Mouse (Mus musculus) heart, embryonic 10.5 days (tissue): ENCODE results near the gene Fjx1. TPM values are rescaled to one million over a fixed set of nuclear protein-coding genes. Genes with fewer than 3 reads are reported as not detected.

Source experiments
- DNase-seq: peaks from one replicate; pipeline ENCODE4 v3.0.0-alpha.2; 2017; ENCODE audit warnings: low spot score
- H3K27ac ChIP-seq: fragments of 300-500 bp; sonication (generic); 2 replicates; pipeline ENCODE4 v1.5.1; 2016; ENCODE audit warnings: mild to moderate bottlenecking
- H3K27me3 ChIP-seq: fragments of 300-500 bp; sonication (generic); 2 replicates; pipeline ENCODE4 v1.6.1; 2016; ENCODE audit warnings: mild to moderate bottlenecking; ENCODE audit not compliant: poor library complexity, insufficient read depth, severe bottlenecking
- H3K36me3 ChIP-seq: fragments of 300-500 bp; sonication (generic); 2 replicates; pipeline ENCODE4 v1.6.1; 2016; ENCODE audit warnings: mild to moderate bottlenecking, moderate library complexity
- H3K4me1 ChIP-seq: fragments of 300-500 bp; sonication (generic); 2 replicates; pipeline ENCODE4 v1.6.1; 2016; ENCODE audit warnings: mild to moderate bottlenecking
- H3K4me3 ChIP-seq: fragments of 300-500 bp; sonication (generic); 2 replicates; pipeline ENCODE4 v1.5.1; 2016; ENCODE audit warnings: mild to moderate bottlenecking, moderate library complexity
- H3K9me3 ChIP-seq: fragments of 300-500 bp; sonication (generic); 2 replicates; pipeline ENCODE4 v1.6.1; 2016; ENCODE audit warnings: mild to moderate bottlenecking, moderate library complexity
- WGBS: fragments of 180-500 bp; shearing (Covaris S2); methylation state at CpG from one replicate; pipeline ENCODE4 v1.1.7; 2016; 5-methylcytosine and 5-hydroxymethylcytosine counted together
- polyA plus RNA-seq: library from polyadenylated mRNA; unstranded; fragments of >200 nt; fragmentation: Nextera tagmentation; extraction: Ambion mirVana; gene quantifications from 2 replicates; pipeline ENCODE4 v1.2.1, GENCODE M21; 2016

Gene Fjx1
- polyA plus RNA-seq = 2.6 and 6.9 TPM in 2 replicates

GRCm38 (mm10) chr2:102451671-102452549, at the start of gene Fjx1:
Gene Fjx1 (minus strand): TSS chr2:102452499.
- peak within 1 kb of the TSS; percentile 90 for H3K27ac ChIP-seq
- H3K4me1 ChIP-seq = peaks cover 28% of the 10 kb centered on the region
- 1% methylated on average over 45 of the region's 49 CpGs for WGBS
- H3K9me3 ChIP-seq = no peaks in the 10 kb centered on the region
- peak within 1 kb of the TSS; percentile 82 for H3K4me3 ChIP-seq
- DNase-seq = peak; percentile 82
- H3K27me3 ChIP-seq = peaks cover 22% of the 10 kb centered on the region
- no peaks in the 10 kb centered on the region for H3K36me3 ChIP-seq

DNA sequence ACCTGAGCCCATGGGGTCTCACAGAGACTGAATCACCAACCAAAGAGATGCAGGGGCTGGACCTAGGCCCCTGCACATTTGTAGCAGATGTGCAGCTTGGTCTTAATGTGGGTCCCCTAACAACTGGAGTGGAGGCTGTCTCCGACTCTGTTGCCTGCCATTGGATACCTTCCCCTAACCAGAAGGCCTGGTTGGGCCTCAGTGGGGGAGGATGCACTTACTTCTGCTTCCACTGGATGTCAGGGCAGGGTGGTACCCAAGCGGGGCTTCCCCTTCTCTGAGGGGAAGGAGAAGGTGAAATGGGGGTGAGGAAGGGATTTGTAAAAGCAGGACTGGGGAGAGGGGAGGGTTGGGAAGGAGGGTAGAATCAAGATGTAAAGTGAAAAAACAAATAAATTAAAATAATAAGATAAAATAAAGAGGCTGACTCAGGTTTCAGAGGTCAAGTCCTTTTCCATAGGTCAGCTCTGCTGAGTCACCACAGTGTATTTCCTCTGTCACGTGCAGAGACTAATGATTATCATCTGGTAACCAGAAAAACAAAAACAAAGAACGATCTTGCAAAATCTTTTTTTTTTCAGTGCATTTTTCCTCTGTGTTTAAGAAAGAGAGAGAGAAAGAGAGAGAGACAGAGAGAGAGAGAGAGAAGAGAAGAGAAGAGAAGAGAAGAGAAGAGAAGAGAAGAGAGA, 47.8 kb upstream of the Fjx1 start:
- no peaks in the 10 kb centered on the region for H3K27me3 ChIP-seq
- DNase-seq = no peak

GRCm38 (mm10) chr2:102480738-102481137, 28.4 kb upstream of the Fjx1 start:
- H3K4me1 ChIP-seq = no peaks in the 10 kb centered on the region
- H3K27ac ChIP-seq = no peak overlapping the region
- 70% methylated on average over 3 of the region's 3 CpGs for WGBS
- no peaks in the 10 kb centered on the region for H3K9me3 ChIP-seq
- no peaks in the 10 kb centered on the region for H3K36me3 ChIP-seq
- no peak overlapping the region for H3K4me3 ChIP-seq
- DNase-seq = no peak
- peaks cover 12% of the 10 kb centered on the region for H3K27me3 ChIP-seq

More for the DNA sequence above, 47.8 kb upstream of the Fjx1 start:
- H3K36me3 ChIP-seq = no peaks in the 10 kb centered on the region
- no peaks in the 10 kb centered on the region for H3K9me3 ChIP-seq
- H3K27ac ChIP-seq = no peak overlapping the region
- H3K4me3 ChIP-seq = no peak overlapping the region
- WGBS = 48% methylated on average over 4 of the region's 4 CpGs
- no peaks in the 10 kb centered on the region for H3K4me1 ChIP-seq

DNA sequence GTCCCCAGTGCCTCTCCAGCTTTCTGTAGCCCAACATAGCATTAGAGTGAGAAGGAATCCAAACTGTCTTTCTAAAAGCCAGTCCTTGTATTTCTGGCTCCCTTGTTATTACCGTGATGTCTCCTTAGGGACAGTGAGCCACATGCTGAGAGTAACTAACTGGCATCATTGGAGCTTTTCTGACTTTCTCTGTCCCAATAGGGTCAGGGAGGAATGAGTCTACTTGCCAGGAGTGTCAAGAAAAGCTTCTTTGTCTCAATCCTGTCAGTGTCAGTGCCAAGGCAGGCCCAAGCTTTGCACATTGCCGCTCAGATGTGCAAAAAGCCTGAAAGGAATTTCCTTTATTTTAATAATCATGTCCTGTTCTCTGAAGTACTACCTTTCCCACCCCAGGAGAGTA, 23.8 kb upstream of the Fjx1 start:
- Histone ChIP-seq H3K9me3 (no peaks in the 10 kb centered on the region), H3K4me1 (peaks cover 5% of the 10 kb centered on the region; the same call in 1 of the 2 replicates), H3K36me3 (no peaks in the 10 kb centered on the region), H3K27ac (no peak overlapping the region), H3K4me3 (no peak overlapping the region), H3K27me3 (peaks cover 23% of the 10 kb centered on the region)
- WGBS = 74% methylated on average over 2 of the region's 2 CpGs
- DNase-seq = no peak

DNA sequence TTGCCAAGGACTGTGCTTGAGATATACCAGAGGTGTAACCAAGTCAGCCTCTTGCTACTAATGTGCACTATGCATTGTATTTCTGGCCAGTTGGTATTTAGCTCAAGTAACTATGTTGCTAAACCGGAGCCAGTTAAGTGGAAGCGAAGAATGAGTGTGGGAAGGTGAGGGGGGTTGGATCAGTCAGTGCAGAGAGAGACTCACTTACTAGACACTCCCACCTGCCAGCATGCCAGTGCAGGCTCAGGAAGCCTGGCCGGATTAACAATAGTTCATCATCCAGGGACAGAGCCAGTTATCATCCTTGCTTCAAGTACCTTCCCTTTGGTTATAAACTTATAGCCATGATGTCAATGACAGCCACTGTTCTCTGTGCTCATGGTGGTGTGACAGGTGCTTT, 16.3 kb upstream of the Fjx1 start:
- Histone ChIP-seq H3K27ac (no peak overlapping the region), H3K9me3 (no peaks in the 10 kb centered on the region), H3K4me1 (peaks cover 5% of the 10 kb centered on the region; the same call in 1 of the 2 replicates), H3K27me3 (peaks cover 27% of the 10 kb centered on the region), H3K4me3 (no peak overlapping the region), H3K36me3 (no peaks in the 10 kb centered on the region)
- no peak for DNase-seq
- 60% methylated on average over 3 of the region's 3 CpGs for WGBS

DNA sequence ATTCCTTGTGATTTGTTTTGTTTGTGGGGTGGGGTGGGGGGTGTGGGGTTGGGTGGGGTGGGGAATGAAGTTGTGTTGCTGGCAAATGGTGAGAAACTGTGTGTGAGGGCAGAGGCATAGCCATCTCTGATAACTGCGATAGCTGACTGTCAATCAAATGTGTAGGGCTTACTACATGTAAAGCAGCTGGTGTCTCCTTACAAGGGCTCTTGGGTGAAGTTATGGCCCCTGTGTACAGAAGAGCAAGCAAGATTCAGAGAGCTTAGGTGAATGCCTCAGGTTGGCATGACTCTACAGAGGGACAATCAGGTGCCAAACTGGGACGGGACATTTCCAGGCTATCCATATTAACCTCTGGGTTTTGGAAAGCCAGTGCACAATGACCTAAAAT, 12.0 kb upstream of the Fjx1 start:
- Histone ChIP-seq H3K27ac (no peak overlapping the region), H3K4me3 (no peak overlapping the region), H3K27me3 (peaks cover 35% of the 10 kb centered on the region), H3K36me3 (no peaks in the 10 kb centered on the region), H3K4me1 (no peaks in the 10 kb centered on the region), H3K9me3 (no peaks in the 10 kb centered on the region)
- no peak for DNase-seq
- WGBS = 87% methylated on average over 2 of the region's 2 CpGs

- Histone ChIP-seq H3K4me1 (no peaks in the 10 kb centered on the region), H3K27me3 (peaks cover 35% of the 10 kb centered on the region; the same call in 1 of the 2 replicates), H3K27ac (no peak overlapping the region), H3K4me3 (no peak overlapping the region), H3K36me3 (no peaks in the 10 kb centered on the region), H3K9me3 (no peaks in the 10 kb centered on the region)
- no peak for DNase-seq
- WGBS = 77% methylated on average over 12 of the region's 12 CpGs
Observed at GRCm38 (mm10) chr2:102463587-102464341, 11.5 kb upstream of the Fjx1 start.

- Histone ChIP-seq H3K9me3 (no peaks in the 10 kb centered on the region), H3K4me3 (no peak overlapping the region), H3K4me1 (no peaks in the 10 kb centered on the region), H3K36me3 (no peaks in the 10 kb centered on the region), H3K27ac (no peak overlapping the region), H3K27me3 (peaks cover 42% of the 10 kb centered on the region)
- 70% methylated on average over 1 of the region's 1 CpGs for WGBS
- no peak for DNase-seq
Observed at GRCm38 (mm10) chr2:102461491-102461890, 9.2 kb upstream of the Fjx1 start.

DNA sequence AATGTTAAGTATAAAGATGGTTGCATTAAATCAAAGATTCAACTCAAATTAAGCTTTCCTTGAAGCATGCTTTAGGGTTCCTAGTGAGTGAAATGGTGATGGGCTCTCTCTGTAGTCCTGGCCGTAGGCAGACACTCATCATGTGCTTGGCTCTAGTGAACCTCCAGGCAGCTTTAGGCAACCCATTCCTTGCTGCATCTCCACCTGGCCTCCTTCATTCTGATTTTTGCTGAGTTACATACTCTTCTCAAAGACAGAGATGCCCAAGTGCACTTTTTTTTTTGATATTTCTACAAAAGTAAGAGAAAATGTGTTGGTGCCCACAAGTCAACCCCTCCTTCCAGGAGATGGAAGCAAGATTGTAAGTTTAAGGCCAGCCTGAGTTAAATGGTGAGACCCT, 2.8 kb upstream of the Fjx1 start:
- no peaks in the 10 kb centered on the region for H3K36me3 ChIP-seq
- peaks cover 20% of the 10 kb centered on the region for H3K4me1 ChIP-seq
- no peak overlapping the region for H3K27ac ChIP-seq
- WGBS = 72% methylated on average over 1 of the region's 1 CpGs
- H3K27me3 ChIP-seq = peaks cover 48% of the 10 kb centered on the region
- H3K4me3 ChIP-seq = no peak overlapping the region
- no peaks in the 10 kb centered on the region for H3K9me3 ChIP-seq
- DNase-seq = no peak

DNA sequence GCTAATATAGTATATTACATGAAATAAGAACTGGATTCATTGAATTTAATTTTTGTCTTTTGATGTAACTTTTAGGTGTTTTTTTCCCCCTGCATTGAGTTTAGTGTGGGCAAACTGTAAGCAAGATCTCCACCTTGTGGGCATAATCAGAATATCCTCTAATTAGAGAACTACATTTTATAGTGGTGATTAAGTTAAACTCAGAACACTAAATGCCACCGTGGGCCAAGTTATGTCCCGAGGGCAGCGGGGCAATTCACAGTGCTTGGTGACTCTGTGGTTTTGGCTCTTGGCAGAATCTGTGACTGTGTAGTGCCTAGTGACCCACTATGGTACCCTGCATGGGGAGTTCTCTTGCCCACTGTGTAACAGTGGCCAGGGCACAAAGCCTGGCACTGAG, 1.1 kb upstream of the Fjx1 start:
- Histone ChIP-seq H3K4me1 (peaks cover 28% of the 10 kb centered on the region), H3K27me3 (peaks cover 35% of the 10 kb centered on the region), H3K9me3 (no peaks in the 10 kb centered on the region), H3K4me3 (no peak overlapping the region), H3K36me3 (no peaks in the 10 kb centered on the region), H3K27ac (no peak overlapping the region)
- DNase-seq = no peak
- 43% methylated on average over 3 of the region's 3 CpGs for WGBS

GRCm38 (mm10) chr2:102450761-102451670, 1.3 kb downstream of the Fjx1 start:
- Histone ChIP-seq H3K36me3 (no peaks in the 10 kb centered on the region), H3K4me1 (peaks cover 28% of the 10 kb centered on the region), H3K27ac (peak overlapping the region; percentile 90), H3K4me3 (peak overlapping the region; percentile 82), H3K27me3 (peaks cover 13% of the 10 kb centered on the region), H3K9me3 (no peaks in the 10 kb centered on the region)
- peak; percentile 76 for DNase-seq
- under 1% methylated on average over 109 of the region's 109 CpGs for WGBS

- H3K27me3 ChIP-seq = peaks cover 6% of the 10 kb centered on the region; the same call in 1 of the 2 replicates
- no peaks in the 10 kb centered on the region for H3K9me3 ChIP-seq
- DNase-seq = peak; percentile 84
- WGBS = under 1% methylated on average over 43 of the region's 43 CpGs
- peaks cover 28% of the 10 kb centered on the region for H3K4me1 ChIP-seq
- H3K36me3 ChIP-seq = no peaks in the 10 kb centered on the region
- peak overlapping the region; percentile 82 for H3K4me3 ChIP-seq
- H3K27ac ChIP-seq = peak overlapping the region; percentile 90
Observed at GRCm38 (mm10) chr2:102450248-102450760, 2.0 kb downstream of the Fjx1 start.
